Mouse (Mus musculus) small intestine, adult 2 months (tissue): ENCODE measurements at regions not wholly inside any gene's neighbourhood (a gene's known extent, or its start where the extent isn't known, plus 50 kb on each side); places are given as distances from the start of the nearest gene placed in this dataset.

Experiments used
- CTCF ChIP-seq: fragments of 200-500 bp; IDR thresholded peaks from 2 replicates; pipeline ENCODE4 v1.5.1; 2012; ENCODE audit warnings: low read depth, mild to moderate bottlenecking, control low read depth, inconsistent platforms, low read length, moderate library complexity, mixed read lengths; ENCODE audit not compliant: insufficient replicate concordance, insufficient read length; ENCODE audit errors: extremely low read depth
- POLR2A ChIP-seq: fragments of 200-500 bp; IDR thresholded peaks from 2 replicates; pipeline ENCODE4 v1.6.1; 2012; ENCODE audit warnings: low read depth, mild to moderate bottlenecking, control low read depth, inconsistent platforms, low read length, moderate library complexity

- TF ChIP-seq CTCF = no peak
- no peak for TF ChIP-seq POLR2A
These were observed 525.9 kb downstream of the Prkd1 start for GRCm38 (mm10) chr12:50122971-50123370.
